Mouse (Mus musculus) heart, postnatal 10 days (tissue): ENCODE measurements at regions not wholly inside any gene's neighbourhood (a gene's known extent, or its start where the extent isn't known, plus 50 kb on each side); places are given as distances from the start of the nearest gene placed in this dataset.

Experiments
- DNase-seq, 2 experiments: peaks; one replicate each; pipeline ENCODE4 v3.0.0; 2021
- intact Hi-C: fragments of 180-260 bp; cut with DNase I; formaldehyde crosslinking; loops from one replicate; pipeline ENCODE4 v1.15.1; 2025

- intact Hi-C loops, result no loop called here
- no peak for DNase-seq
Observed at GRCm38 (mm10) chr13:82187196-82187595, 404.3 kb downstream of the Cetn3 start.

DNA sequence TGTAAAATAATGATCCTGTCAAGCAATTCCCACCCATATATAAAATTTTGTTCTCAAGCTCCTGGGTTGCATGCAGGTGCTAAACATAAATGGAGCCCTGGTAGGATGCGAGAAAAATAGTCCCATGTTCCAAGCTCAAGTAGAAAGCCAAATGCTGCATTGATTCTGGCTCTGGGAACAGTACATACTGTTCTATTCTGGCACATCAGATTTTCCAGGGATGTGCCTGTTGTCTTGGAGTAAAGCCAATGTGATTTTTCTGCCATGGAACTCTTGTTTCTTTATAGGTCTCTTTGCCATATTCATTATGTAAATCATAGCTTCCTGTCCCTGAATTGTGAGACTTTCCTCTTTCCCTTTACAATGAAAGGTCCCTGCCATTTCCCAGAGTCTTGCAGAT lies 417.9 kb downstream of the Cetn3 start:
- DNase-seq, result no peak
- intact Hi-C loops, result no loop called here

- intact Hi-C loops, result no loop called here
- no peak for DNase-seq
Observed at GRCm38 (mm10) chr13:82225430-82225829, 442.6 kb downstream of the Cetn3 start.

- intact Hi-C loops, result no loop called here
Observed at GRCm38 (mm10) chr13:82233901-82234300, 451.0 kb downstream of the Cetn3 start.

DNA sequence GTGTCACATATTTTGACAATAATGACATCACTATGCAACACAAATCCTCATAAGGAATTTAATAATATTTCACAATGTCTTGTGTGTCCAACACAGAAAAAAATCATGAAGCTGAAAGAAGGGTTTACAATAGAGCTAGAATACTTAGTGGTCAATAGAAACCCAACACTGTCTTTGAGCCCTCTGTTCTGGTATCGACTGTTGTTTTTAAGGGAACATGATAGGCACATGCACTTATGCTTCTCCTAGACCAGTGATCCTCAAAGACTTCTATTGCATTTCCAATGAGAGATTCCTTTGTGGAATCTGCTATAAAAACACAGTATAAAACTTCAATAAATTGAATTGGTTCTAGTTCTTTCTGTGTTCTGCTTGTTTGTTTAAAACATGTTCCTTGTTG lies 463.4 kb downstream of the Cetn3 start:
- intact Hi-C loops, result no loop called here
- no peak for DNase-seq

More at GRCm38 (mm10) chr13:82233901-82234300, 451.0 kb downstream of the Cetn3 start:
- no peak for DNase-seq

GRCm38 (mm10) chr13:82250361-82250760 lies 467.5 kb downstream of the Cetn3 start:
- intact Hi-C loops, result loop anchor here (10.0 kb wide), 1 partner anchor 1404 kb away; no protein-coding TSS in a partner anchor
- peak in 1 of 2 experiments; percentile 24 for DNase-seq

DNA sequence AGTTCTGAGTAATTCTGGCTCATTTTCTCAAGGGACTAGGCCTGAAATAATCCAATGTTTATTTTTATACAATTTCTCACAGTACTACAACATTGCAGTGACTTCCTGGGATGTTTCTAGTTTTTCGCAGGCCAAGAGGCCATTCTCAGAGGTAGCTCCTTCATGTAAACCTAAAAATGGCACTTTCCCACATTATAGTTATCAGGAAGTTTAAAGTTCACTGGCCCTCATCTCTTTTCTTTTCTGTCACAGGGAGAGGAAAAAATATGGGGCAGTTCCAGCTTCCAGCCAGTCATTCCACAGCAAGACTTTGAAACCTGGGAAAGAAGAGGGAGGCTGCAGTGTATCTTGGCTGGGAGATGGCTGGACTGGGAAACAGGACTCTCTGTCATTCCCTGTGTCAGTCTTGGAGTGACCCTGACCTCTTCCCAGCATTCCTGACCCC lies 475.6 kb downstream of the Cetn3 start:
- intact Hi-C loops, result loop anchor here (5.0 to 10.0 kb wide), 2 partner anchors 99 to 1396 kb away; no protein-coding TSS in a partner anchor
- DNase-seq, result peak; percentile 36 to 38

DNA sequence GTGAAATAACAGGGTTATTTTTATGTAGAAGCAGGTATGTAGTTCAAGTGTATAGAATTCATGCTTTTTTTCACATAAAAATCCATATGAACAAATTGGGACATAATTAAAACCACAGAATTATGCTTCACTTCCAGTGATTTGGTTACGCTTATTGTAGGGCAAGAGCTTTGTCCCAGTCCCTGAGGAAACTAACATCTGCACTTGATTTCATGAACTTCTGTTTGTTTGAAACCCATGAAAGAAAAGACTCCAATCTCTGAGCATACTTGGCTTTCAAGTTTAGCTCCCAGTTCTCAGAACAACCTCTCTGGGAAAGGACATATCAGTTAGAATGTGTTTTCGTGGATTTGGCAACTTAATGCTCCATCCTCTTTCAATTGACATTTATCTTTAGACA lies 481.4 kb downstream of the Cetn3 start:
- intact Hi-C loops, result no loop called here
- no peak for DNase-seq

DNA sequence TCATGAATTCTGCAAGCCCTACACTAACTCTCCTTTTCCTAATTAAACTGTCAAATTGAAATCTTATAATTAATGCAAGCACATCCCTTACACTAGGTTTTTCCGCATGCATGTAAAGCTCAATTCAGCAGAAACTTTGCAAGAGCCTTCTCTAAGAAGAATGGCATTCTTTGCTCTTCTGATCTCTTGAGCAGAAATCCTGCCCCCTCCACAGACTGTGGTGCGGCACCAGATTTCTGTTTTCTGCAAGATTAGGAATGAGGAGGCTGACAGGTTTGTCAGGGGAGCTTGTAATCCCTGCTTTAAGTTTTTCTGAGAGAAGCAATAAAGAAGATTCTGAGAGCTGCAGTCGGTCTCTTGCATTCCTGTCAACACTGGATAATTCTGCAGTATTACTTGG lies 482.3 kb downstream of the Cetn3 start:
- intact Hi-C loops, result no loop called here
- no peak for DNase-seq

DNA sequence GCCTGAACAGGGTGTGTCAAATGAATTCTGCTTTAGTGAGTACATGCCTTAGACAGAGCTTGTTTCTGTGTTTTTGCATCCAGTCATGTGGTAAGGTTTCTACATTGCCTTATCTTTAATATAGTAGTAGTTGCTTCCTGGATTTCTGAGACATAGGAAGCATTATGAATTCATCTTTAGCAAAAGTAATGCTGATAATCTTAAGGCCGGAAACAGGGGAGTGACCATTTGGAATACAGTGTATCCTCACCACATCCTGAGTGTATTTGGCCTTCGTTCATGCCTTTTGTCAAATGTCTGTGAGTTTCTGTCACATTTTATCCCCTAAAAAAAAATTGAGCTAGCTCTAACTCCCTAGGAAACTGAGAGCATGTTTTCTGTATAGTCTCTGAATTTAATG lies 482.9 kb downstream of the Cetn3 start:
- intact Hi-C loops, result no loop called here

GRCm38 (mm10) chr13:82274733-82275132 lies 491.9 kb downstream of the Cetn3 start:
- intact Hi-C loops, result no loop called here

More for the DNA sequence above, 482.9 kb downstream of the Cetn3 start:
- DNase-seq, result no peak

GRCm38 (mm10) chr13:82276001-82276400 lies 493.1 kb downstream of the Cetn3 start:
- no peak for DNase-seq
- intact Hi-C loops, result no loop called here

More at GRCm38 (mm10) chr13:82274733-82275132, 491.9 kb downstream of the Cetn3 start:
- DNase-seq, result no peak

GRCm38 (mm10) chr13:82280744-82281143 lies 497.9 kb downstream of the Cetn3 start:
- no peak for DNase-seq
- intact Hi-C loops, result no loop called here

DNA sequence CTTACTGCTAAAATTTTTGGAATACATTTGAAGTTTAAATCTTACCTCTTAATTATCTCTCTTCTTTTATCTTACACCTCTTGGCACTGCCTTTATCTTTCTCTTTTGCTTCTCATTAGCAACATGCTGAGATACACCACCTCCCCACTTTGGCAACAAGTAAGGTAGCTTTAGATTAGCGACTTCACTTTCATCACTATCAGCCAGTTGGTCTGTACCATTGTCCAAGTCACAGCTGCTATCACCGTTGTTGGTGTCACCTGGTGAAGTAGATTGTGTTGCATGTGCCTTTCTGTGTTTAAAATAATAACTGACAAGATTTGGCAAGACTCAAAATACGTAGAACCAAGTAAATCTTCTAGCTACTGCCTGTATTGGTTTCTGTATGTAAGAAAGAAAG lies 513.0 kb downstream of the Cetn3 start:
- intact Hi-C loops, result no loop called here
- no peak for DNase-seq

GRCm38 (mm10) chr13:82304227-82304626 lies 521.4 kb downstream of the Cetn3 start:
- intact Hi-C loops, result no loop called here
- DNase-seq, result no peak

DNA sequence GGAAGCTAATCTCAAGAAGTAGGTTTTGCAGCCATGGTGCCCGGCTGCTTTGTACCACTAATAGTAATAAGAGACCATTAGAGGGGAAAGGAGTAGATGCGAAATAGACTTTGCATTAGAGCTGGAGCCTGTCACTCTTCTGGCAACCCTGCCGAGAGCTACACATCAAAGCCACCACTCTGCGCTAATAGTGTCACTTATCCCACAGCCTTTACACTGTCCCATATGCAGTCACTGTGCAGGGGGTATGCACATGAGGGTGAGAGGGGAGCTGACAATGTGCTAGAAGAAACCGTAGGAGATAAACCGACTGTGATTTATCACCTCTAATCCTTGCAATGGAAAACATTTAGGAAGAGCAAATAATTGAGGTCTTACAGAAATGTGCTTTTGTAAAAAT lies 522.2 kb downstream of the Cetn3 start:
- DNase-seq, result no peak
- intact Hi-C loops, result no loop called here

GRCm38 (mm10) chr13:82308336-82308735 lies 525.5 kb downstream of the Cetn3 start:
- intact Hi-C loops, result no loop called here
- DNase-seq, result no peak

- intact Hi-C loops, result no loop called here
- DNase-seq, result peak in 1 of 2 experiments; percentile 15
Observed at GRCm38 (mm10) chr13:82316573-82317202, 533.8 kb downstream of the Cetn3 start.

DNA sequence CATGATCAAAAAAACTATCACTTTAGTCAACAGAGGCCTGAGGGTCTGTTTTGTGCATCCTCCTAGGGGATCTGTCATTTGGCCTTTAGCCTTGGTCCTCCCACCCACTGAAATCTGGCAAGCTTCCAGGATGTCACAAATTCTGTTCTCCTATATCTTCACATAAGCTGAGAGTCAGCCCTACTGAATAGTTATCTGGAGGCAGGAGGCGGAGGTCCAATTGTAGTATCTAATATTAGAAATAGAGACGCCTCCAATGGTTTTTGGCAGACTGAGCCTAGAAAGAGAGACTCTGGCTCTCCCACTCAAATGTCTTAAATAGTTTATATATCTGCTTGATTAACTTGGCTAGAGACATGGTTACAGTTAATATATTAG lies 534.3 kb downstream of the Cetn3 start:
- intact Hi-C loops, result no loop called here
- DNase-seq, result peak; percentile 45 to 66

DNA sequence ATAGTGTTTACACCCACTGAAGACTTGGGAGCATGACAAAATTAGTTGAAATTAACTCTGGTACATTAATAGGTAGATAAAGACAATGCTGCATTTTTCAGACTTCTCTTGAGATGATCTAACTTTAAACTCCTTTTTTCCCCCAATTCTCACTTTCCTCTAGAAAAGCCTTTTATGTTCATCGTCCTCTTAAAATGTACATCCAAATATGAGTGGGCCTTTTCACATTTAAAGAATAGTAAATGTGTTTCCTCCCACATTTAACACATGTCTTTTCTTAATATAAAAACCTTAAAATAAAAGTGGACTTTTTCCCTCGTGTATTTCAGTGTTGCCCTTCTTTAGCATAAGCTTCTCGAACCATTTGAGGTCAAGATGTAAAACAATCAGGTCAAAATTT lies 535.5 kb downstream of the Cetn3 start:
- intact Hi-C loops, result no loop called here

GRCm38 (mm10) chr13:82354355-82354754 lies 571.5 kb downstream of the Cetn3 start:
- no peak for DNase-seq
- intact Hi-C loops, result loop anchor here (10.0 kb wide), 1 partner anchor 410 kb away; no protein-coding TSS in a partner anchor

More for the DNA sequence above, 535.5 kb downstream of the Cetn3 start:
- no peak for DNase-seq

GRCm38 (mm10) chr13:82355296-82355695 lies 572.4 kb downstream of the Cetn3 start:
- intact Hi-C loops, result loop anchor here (5.0 to 10.0 kb wide), 2 partner anchors 98 to 410 kb away; no protein-coding TSS in a partner anchor
- no peak for DNase-seq
